Mouse (Mus musculus) intestine, embryonic 16.5 days (tissue): ENCODE measurements around the gene Carnmt1. TPM values are rescaled to one million over a fixed set of nuclear protein-coding genes. Genes with fewer than 3 reads are reported as not detected.

Source experiments
- ATAC-seq: fragments of 200-750 bp; cut with Nextera tagmentation; 2 replicates; pipeline ENCODE4 v1.8.0; 2017; ENCODE audit warnings: moderate TSS enrichment, moderate library complexity
- H3K27ac ChIP-seq: fragments of 300-500 bp; sonication (generic); 2 replicates; pipeline ENCODE4 v1.5.1; 2014; ENCODE audit warnings: mild to moderate bottlenecking, low read length
- H3K27me3 ChIP-seq: fragments of 300-500 bp; sonication (generic); replicated peaks from 2 replicates; pipeline ENCODE4 v1.6.1; 2014; ENCODE audit warnings: low read length, control low read depth, mixed read lengths; ENCODE audit not compliant: control insufficient read depth, insufficient read depth
- H3K36me3 ChIP-seq: fragments of 300-500 bp; sonication (generic); 2 replicates; pipeline ENCODE4 v1.6.1; 2014; ENCODE audit warnings: low read length, control low read depth; ENCODE audit not compliant: control insufficient read depth, insufficient read depth
- H3K4me1 ChIP-seq: fragments of 300-500 bp; sonication (generic); 2 replicates; pipeline ENCODE4 v1.6.1; 2014; ENCODE audit warnings: low read length, control low read depth, mixed read lengths; ENCODE audit not compliant: control insufficient read depth, insufficient read depth
- H3K4me2 ChIP-seq: fragments of 300-500 bp; sonication (generic); 2 replicates; pipeline ENCODE4 v1.6.1; 2014; ENCODE audit warnings: low read depth, low read length, control low read depth
- H3K4me3 ChIP-seq: fragments of 300-500 bp; sonication (generic); 2 replicates; pipeline ENCODE4 v1.5.1; 2014; ENCODE audit warnings: mild to moderate bottlenecking, low read length
- H3K9ac ChIP-seq: fragments of 300-500 bp; sonication (generic); 2 replicates; pipeline ENCODE4 v1.6.1; 2014; ENCODE audit warnings: low read depth, low read length
- H3K9me3 ChIP-seq: fragments of 300-500 bp; sonication (generic); 2 replicates; pipeline ENCODE4 v1.6.1; 2016; ENCODE audit warnings: low read length, control low read depth; ENCODE audit not compliant: control insufficient read depth
- WGBS: fragments of 180-500 bp; shearing (Covaris S2); extraction: QIAGEN DNeasy Blood & Tissue Kit; methylation state at CpG from one replicate; pipeline ENCODE4 v1.1.7; 2014; 5-methylcytosine and 5-hydroxymethylcytosine counted together
- polyA plus RNA-seq: library from polyadenylated mRNA; unstranded; fragments of >200 nt; fragmentation: Nextera tagmentation; extraction: Ambion mirVana; gene quantifications from 2 replicates; pipeline ENCODE4 v1.2.1, GENCODE M21; 2015

Gene Carnmt1
- polyA plus RNA-seq, 1 experiment from 2014 or later, result 15.6 TPM

GRCm38 (mm10) chr19:18663904-18664303 is 6.7 kb upstream of the Carnmt1 start:
- no peak overlapping the region for H3K4me2 ChIP-seq
- no peak overlapping the region for H3K4me3 ChIP-seq
- H3K4me1 ChIP-seq, result no peaks in the 10 kb centered on the region
- H3K27ac ChIP-seq, result no peak overlapping the region
- no peaks in the 10 kb centered on the region for H3K9me3 ChIP-seq
- no peak for ATAC-seq
- H3K27me3 ChIP-seq, result no peaks in the 10 kb centered on the region
- 39% methylated on average over 2 of the region's 2 CpGs for WGBS
- no peak overlapping the region for H3K9ac ChIP-seq
- no peaks in the 10 kb centered on the region for H3K36me3 ChIP-seq

DNA sequence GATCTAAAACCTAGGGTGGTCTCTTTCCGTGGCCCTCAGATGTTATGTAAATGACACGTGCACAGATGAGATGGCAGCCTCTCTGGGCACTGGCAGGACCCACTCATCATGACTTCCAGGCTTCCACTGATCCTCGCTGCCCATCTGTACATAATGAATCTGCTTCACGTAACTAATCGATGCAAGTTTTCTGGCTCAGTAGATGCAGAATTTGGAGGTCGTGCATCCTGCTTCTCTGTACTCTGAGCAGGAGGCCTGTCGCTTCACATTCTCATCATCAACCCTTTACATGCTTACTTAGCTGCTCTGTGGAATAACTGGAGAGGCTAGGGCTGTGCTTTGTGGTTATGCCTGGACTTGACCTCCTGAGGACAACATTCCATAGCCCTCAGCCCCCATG is 3.6 kb upstream of the Carnmt1 start:
- Histone ChIP-seq H3K36me3 (no peaks in the 10 kb centered on the region), H3K4me2 (no peak overlapping the region), H3K27me3 (no peaks in the 10 kb centered on the region), H3K4me3 (no peak overlapping the region), H3K9me3 (no peaks in the 10 kb centered on the region), H3K4me1 (peaks cover 2% of the 10 kb centered on the region), H3K27ac (no peak overlapping the region), H3K9ac (no peak overlapping the region)
- ATAC-seq, result no peak
- WGBS, result 88% methylated on average over 7 of the region's 7 CpGs

DNA sequence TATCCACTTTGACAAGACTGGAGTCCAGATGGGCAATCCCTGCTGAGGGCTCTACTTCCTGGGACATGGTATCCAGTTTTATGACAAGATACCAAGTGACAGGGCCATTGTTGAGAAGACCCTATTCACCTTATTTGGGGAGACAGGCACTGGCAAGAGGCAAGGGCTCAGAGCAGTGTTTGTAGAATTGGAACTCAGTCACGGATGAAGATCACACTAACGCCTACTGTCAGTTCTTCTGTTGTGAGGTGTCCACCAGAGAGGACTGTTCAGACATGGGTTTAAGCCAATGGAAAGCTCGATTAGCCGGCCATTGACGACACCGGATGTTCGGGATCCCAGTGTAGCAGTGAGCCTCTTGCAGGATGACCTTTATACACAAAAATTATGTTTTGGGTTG is 1.0 kb upstream of the Carnmt1 start:
- no peaks in the 10 kb centered on the region for H3K9me3 ChIP-seq
- H3K27me3 ChIP-seq, result no peaks in the 10 kb centered on the region
- peaks cover 16% of the 10 kb centered on the region for H3K4me1 ChIP-seq
- H3K9ac ChIP-seq, result no peak overlapping the region
- WGBS, result 98% methylated on average over 7 of the region's 7 CpGs
- ATAC-seq, result no peak
- H3K4me2 ChIP-seq, result no peak overlapping the region
- 0 out of 2 replicates have a peak overlapping the region, but pooled peaks have one; percentile 78 for H3K27ac ChIP-seq
- H3K36me3 ChIP-seq, result no peaks in the 10 kb centered on the region
- H3K4me3 ChIP-seq, result no peak overlapping the region

DNA sequence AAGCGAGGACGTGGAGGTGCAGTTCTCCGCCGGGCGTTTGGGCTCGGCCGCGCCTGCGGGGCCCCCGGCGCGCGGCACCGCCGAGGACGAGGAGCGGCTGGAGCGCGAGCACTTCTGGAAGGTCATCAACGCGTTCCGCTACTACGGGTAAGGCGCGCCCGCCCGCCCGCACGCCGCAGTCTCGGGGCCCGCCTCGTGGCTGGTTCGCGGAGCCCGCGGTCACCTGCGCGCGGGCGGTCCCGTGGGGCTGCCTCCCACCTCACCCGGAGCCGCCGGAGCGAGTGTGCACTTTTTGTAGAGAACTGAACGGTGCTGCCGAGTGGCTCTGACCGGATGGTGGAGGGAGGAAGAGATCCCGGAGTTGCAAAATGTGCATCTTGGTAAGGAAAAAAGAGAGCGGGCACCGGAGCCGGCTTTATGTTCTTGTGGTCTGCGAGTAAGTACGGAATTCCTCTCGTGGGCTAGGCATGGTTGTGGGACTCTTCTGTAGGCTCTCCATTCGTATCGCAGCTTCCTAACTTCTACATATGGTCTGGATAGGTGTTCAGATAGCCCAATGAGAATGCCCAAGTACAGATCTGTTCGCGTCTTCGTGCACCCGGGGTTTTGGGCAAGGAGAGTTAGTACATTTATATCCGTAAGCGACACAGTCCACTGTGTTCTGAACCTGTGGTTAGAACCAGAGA is 635 bp downstream of the Carnmt1 start:
- Histone ChIP-seq H3K9me3 (no peaks in the 10 kb centered on the region), H3K4me2 (peak overlapping the region; percentile 64), H3K4me1 (peaks cover 16% of the 10 kb centered on the region), H3K36me3 (no peaks in the 10 kb centered on the region), H3K27ac (peak overlapping the region; percentile 78), H3K9ac (peak overlapping the region; percentile 84), H3K27me3 (no peaks in the 10 kb centered on the region), H3K4me3 (peak overlapping the region; percentile 68)
- under 1% methylated on average over 55 of the region's 64 CpGs for WGBS
- ATAC-seq, result peak; percentile 80

DNA sequence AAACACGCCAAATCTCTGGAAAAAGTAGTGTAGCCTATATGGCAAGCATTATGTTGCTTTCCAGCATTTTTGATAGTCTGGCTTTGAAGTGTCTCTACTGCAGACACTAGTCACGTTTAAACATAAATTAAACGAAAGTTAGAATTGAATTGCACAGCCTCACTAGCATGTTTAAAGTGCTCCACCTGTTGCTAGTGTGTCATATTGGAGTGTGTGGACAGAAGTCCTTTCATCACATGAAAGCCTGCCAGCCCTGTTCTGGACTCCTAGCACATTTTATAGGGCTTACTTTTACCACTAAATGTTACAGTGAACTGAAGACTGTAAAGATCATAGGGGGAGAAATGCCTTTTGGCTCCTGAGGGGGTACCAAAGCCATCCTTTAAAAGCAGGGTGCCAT is 1.9 kb downstream of the Carnmt1 start:
- H3K4me2 ChIP-seq, result peak overlapping the region; percentile 7; the same call in 1 of the 2 replicates
- H3K4me1 ChIP-seq, result peaks cover 16% of the 10 kb centered on the region
- ATAC-seq, result no peak
- H3K4me3 ChIP-seq, result no peak overlapping the region
- no peak overlapping the region for H3K9ac ChIP-seq
- H3K9me3 ChIP-seq, result no peaks in the 10 kb centered on the region
- no peaks in the 10 kb centered on the region for H3K36me3 ChIP-seq
- 65% methylated on average over 3 of the region's 3 CpGs for WGBS
- no peaks in the 10 kb centered on the region for H3K27me3 ChIP-seq
- no peak overlapping the region for H3K27ac ChIP-seq

GRCm38 (mm10) chr19:18673116-18673515 is 2.6 kb downstream of the Carnmt1 start:
- Histone ChIP-seq H3K4me2 (peak overlapping the region; percentile 31; the same call in 1 of the 2 replicates), H3K4me1 (peaks cover 16% of the 10 kb centered on the region), H3K27me3 (no peaks in the 10 kb centered on the region), H3K27ac (no peak overlapping the region), H3K36me3 (no peaks in the 10 kb centered on the region), H3K9me3 (no peaks in the 10 kb centered on the region), H3K9ac (no peak overlapping the region), H3K4me3 (no peak overlapping the region)
- no peak for ATAC-seq
- WGBS, result 49% methylated on average over 4 of the region's 4 CpGs

DNA sequence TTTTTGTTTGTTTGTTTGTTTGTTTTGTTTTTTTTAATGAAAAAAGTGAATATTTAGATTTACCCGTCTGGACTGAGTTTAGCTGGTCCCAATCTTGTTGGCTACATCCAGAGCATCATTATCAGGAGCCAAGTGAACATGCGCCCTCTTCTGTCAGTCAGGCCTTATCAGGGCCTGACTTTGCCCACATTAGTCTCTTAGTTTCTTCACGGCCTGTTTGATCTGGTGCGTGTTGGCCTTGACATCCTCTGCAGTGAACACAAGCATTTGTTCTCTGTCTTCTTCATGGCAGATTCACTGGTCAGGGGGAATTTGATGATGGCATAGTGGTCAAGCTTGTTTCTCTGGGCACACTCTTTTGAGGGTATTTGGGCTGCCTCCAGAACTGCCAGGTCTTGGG is 11.6 kb downstream of the Carnmt1 start:
- no peak for ATAC-seq
- Histone ChIP-seq H3K36me3 (peaks cover 7% of the 10 kb centered on the region; the same call in 1 of the 2 replicates), H3K9ac (no peak overlapping the region), H3K27ac (no peak overlapping the region), H3K4me1 (no peaks in the 10 kb centered on the region), H3K4me2 (no peak overlapping the region), H3K27me3 (no peaks in the 10 kb centered on the region), H3K9me3 (no peaks in the 10 kb centered on the region), H3K4me3 (no peak overlapping the region)
- WGBS, result 64% methylated on average over 4 of the region's 4 CpGs

DNA sequence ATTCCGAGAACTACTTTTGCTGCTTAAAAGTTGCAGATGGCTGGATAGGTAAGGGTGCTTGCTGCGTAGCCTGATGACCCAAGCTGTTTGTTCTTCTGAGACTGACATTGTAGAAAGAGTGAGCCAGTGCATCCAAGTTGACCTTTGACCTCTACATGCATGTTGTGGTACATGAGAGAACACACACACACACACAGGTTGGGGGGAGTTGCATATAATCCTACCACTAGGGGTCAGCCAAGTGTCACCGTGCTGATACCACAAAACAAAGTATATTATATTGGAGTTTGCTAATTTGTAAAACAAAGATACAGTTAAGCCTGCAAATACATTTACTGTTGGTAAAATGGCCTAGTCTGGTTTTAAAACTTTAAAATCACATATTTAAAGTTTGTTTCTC is 17.0 kb downstream of the Carnmt1 start:
- ATAC-seq, result no peak
- Histone ChIP-seq H3K9me3 (no peaks in the 10 kb centered on the region), H3K27ac (no peak overlapping the region), H3K27me3 (no peaks in the 10 kb centered on the region), H3K9ac (no peak overlapping the region), H3K36me3 (no peaks in the 10 kb centered on the region), H3K4me3 (no peak overlapping the region), H3K4me2 (no peak overlapping the region), H3K4me1 (no peaks in the 10 kb centered on the region)
- WGBS, result 72% methylated on average over 3 of the region's 3 CpGs

GRCm38 (mm10) chr19:18692176-18692575 is 21.6 kb downstream of the Carnmt1 start:
- no peak overlapping the region for H3K4me3 ChIP-seq
- no peaks in the 10 kb centered on the region for H3K4me1 ChIP-seq
- H3K9ac ChIP-seq, result no peak overlapping the region
- no peaks in the 10 kb centered on the region for H3K9me3 ChIP-seq
- H3K27me3 ChIP-seq, result no peaks in the 10 kb centered on the region
- no peaks in the 10 kb centered on the region for H3K36me3 ChIP-seq
- H3K4me2 ChIP-seq, result no peak overlapping the region
- ATAC-seq, result no peak
- no peak overlapping the region for H3K27ac ChIP-seq
- 81% methylated on average over 3 of the region's 3 CpGs for WGBS

- Histone ChIP-seq H3K36me3 (no peaks in the 10 kb centered on the region), H3K4me3 (no peak overlapping the region), H3K27me3 (no peaks in the 10 kb centered on the region), H3K9me3 (no peaks in the 10 kb centered on the region), H3K9ac (no peak overlapping the region), H3K27ac (no peak overlapping the region), H3K4me2 (no peak overlapping the region), H3K4me1 (no peaks in the 10 kb centered on the region)
- no peak for ATAC-seq
- whole genome bisulfite sequencing, result 88% methylated on average over 2 of the region's 2 CpGs
Measured at GRCm38 (mm10) chr19:18692768-18693167, 22.2 kb downstream of the Carnmt1 start.
